Mouse (Mus musculus) neural tube, embryonic 14.5 days (tissue): ENCODE measurements around the gene Tnfaip6. TPM values are rescaled to one million over a fixed set of nuclear protein-coding genes. Genes with fewer than 3 reads are reported as not detected.

Experiments used
- ATAC-seq: fragments of 200-750 bp; cut with Nextera tagmentation; 2 replicates; pipeline ENCODE4 v1.8.0; 2017; ENCODE audit warnings: low read depth, mild to moderate bottlenecking, moderate TSS enrichment, moderate library complexity
- H3K27ac ChIP-seq: fragments of 300-500 bp; sonication (generic); 2 replicates; pipeline ENCODE4 v1.5.1; 2014; ENCODE audit warnings: low read depth, mild to moderate bottlenecking, control low read depth, low read length, moderate library complexity, mixed read lengths
- H3K27me3 ChIP-seq: fragments of 300-500 bp; sonication (generic); 2 replicates; pipeline ENCODE4 v1.6.1; 2014; ENCODE audit warnings: low read length; ENCODE audit not compliant: control insufficient read depth, insufficient read depth
- H3K36me3 ChIP-seq: fragments of 300-500 bp; sonication (generic); 2 replicates; pipeline ENCODE4 v1.6.1; 2014; ENCODE audit warnings: low read length, mixed read lengths; ENCODE audit not compliant: control insufficient read depth, insufficient read depth
- H3K4me1 ChIP-seq: fragments of 300-500 bp; sonication (generic); 2 replicates; pipeline ENCODE4 v1.6.1; 2014; ENCODE audit warnings: low read length; ENCODE audit not compliant: control insufficient read depth, insufficient read depth
- H3K4me2 ChIP-seq: fragments of 300-500 bp; sonication (generic); 2 replicates; pipeline ENCODE4 v1.6.1; 2014; ENCODE audit warnings: mild to moderate bottlenecking, low read depth, low read length, control low read depth
- H3K4me3 ChIP-seq: fragments of 300-500 bp; sonication (generic); 2 replicates; pipeline ENCODE4 v1.5.1; 2014; ENCODE audit warnings: low read depth, low read length, control low read depth, mixed read lengths
- H3K9ac ChIP-seq: fragments of 300-500 bp; sonication (generic); replicated peaks from 2 replicates; pipeline ENCODE4 v1.6.1; 2014; ENCODE audit warnings: low read depth, mild to moderate bottlenecking, control low read depth, low read length, mixed read lengths
- H3K9me3 ChIP-seq: fragments of 300-500 bp; sonication (generic); 2 replicates; pipeline ENCODE4 v1.6.1; 2016; ENCODE audit warnings: low read length; ENCODE audit not compliant: control insufficient read depth
- WGBS: fragments of 180-500 bp; shearing (Covaris S2); extraction: QIAGEN DNeasy Blood & Tissue Kit; methylation state at CpG from one replicate; pipeline ENCODE4 v1.1.7; 2014; 5-methylcytosine and 5-hydroxymethylcytosine counted together
- polyA plus RNA-seq: library from polyadenylated mRNA; unstranded; fragments of >200 nt; fragmentation: Nextera tagmentation; extraction: Ambion mirVana; gene quantifications from 2 replicates; pipeline ENCODE4 v1.2.1, GENCODE M21; 2014

Tnfaip6 gene
- polyA plus RNA-seq, 1 experiment from 2014 or later, result 3.6 TPM

DNA sequence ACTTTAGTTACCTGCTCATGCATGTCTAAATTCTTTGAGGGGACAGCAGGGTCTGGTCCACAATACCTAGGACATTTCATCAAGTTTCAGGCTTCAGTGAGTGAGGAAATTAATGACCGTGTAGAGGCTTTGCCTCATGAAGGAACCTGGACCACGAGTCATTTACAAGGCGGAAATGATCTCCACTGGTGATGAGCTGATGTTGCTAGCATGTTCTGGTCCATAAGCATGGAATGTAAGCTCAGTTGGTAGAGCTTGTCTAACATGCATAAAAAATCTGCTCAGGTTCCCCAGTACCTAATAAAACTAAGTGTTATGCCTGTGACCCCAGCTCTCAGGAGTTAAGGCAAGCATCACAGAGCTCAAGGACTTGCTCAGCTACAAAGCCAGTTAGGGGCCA is 4.3 kb downstream of the Tnfaip6 start:
- no peaks in the 10 kb centered on the region for H3K36me3 ChIP-seq
- H3K4me2 ChIP-seq, result no peak overlapping the region
- no peaks in the 10 kb centered on the region for H3K9me3 ChIP-seq
- WGBS, result 77% methylated on average over 3 of the region's 3 CpGs
- H3K9ac ChIP-seq, result no peak overlapping the region
- peaks cover under 1% of the 10 kb centered on the region; the same call in 1 of the 2 replicates for H3K4me1 ChIP-seq
- ATAC-seq, result no peak
- H3K27me3 ChIP-seq, result no peaks in the 10 kb centered on the region
- no peak overlapping the region for H3K4me3 ChIP-seq
- H3K27ac ChIP-seq, result no peak overlapping the region

DNA sequence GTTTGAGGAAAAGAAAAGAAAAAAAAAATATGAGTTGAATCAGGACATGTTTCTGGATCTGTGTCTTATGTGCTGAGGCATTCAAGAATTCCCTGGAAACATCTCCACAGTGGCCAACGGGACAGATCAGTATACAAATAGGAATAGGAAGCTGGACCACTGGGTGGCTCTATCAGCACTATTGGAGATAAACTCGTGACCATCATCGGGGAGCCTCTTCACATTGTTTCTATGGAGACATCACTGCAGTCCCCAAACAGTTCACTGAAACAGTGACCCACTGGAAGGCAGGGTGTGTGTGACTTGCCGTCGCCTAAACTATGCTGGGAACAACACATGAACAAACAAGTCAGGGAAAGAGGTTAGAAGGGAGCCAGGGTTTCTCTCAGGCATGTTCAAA is 4.9 kb downstream of the Tnfaip6 start:
- no peaks in the 10 kb centered on the region for H3K4me1 ChIP-seq
- ATAC-seq, result no peak
- no peaks in the 10 kb centered on the region for H3K9me3 ChIP-seq
- no peaks in the 10 kb centered on the region for H3K27me3 ChIP-seq
- no peak overlapping the region for H3K4me2 ChIP-seq
- H3K9ac ChIP-seq, result no peak overlapping the region
- no peak overlapping the region for H3K27ac ChIP-seq
- no peaks in the 10 kb centered on the region for H3K36me3 ChIP-seq
- H3K4me3 ChIP-seq, result no peak overlapping the region
- 66% methylated on average over 5 of the region's 5 CpGs for WGBS

DNA sequence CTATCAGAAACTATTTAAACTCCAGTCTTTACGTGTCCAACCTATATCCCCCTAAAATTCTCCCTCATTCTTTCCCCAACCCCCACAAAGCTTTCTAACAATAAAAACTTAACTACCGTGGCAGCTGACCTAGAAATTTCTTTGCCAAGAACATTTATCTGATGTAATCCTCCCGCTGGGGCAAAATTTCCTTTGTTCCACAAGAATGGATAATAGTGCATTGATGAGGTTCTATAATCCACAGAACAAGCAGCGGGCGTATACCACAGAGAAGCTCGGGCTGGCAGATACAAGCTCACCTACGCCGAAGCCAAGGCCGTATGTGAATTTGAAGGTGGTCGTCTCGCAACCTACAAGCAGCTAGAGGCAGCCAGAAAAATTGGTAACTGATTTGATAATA is 5.7 kb downstream of the Tnfaip6 start:
- ATAC-seq, result no peak
- Histone ChIP-seq H3K9ac (no peak overlapping the region), H3K27me3 (no peaks in the 10 kb centered on the region), H3K4me3 (no peak overlapping the region), H3K27ac (no peak overlapping the region), H3K9me3 (no peaks in the 10 kb centered on the region), H3K4me2 (no peak overlapping the region), H3K4me1 (no peaks in the 10 kb centered on the region), H3K36me3 (no peaks in the 10 kb centered on the region)
- whole genome bisulfite sequencing, result 81% methylated on average over 11 of the region's 11 CpGs

DNA sequence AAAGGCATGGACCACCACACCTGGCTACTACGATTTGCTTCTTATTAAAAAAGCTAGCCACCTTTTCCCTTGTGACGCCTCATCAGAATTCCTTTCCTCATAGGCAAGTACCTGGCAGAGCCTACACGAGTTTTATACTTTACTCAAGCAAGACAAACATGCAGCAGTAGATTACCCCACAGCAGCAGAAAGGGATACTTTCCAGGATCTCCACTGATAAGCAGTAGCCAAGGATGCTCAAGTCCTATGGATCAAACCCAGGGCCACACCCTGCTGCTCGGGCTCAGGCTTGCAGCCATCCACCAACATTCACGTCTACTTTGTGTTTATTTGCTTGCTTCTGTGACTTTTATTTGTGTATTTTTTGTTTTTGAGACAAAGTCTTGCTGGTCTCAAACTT is 8.2 kb downstream of the Tnfaip6 start:
- Histone ChIP-seq H3K36me3 (no peaks in the 10 kb centered on the region), H3K27me3 (no peaks in the 10 kb centered on the region), H3K9ac (no peak overlapping the region), H3K4me1 (no peaks in the 10 kb centered on the region), H3K4me3 (no peak overlapping the region), H3K27ac (no peak overlapping the region), H3K9me3 (no peaks in the 10 kb centered on the region), H3K4me2 (no peak overlapping the region)
- 88% methylated on average over 5 of the region's 5 CpGs for WGBS
- ATAC-seq, result no peak

DNA sequence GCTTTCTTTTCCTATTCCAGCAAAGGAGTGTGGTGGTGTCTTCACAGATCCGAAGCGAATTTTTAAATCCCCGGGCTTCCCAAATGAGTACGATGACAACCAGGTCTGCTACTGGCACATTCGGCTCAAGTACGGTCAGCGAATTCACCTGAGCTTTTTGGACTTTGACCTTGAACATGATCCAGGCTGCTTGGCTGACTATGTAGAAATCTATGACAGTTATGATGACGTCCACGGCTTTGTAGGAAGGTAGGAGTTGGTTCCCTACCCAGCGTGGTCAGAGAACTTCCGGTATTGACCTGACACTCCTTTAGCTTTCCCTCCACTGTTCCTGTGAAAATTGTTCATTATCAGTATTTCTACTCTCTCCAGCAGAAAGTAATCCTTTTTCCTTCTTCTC is 13.0 kb downstream of the Tnfaip6 start:
- Histone ChIP-seq H3K27me3 (no peaks in the 10 kb centered on the region), H3K27ac (no peak overlapping the region), H3K4me2 (no peak overlapping the region), H3K9ac (no peak overlapping the region), H3K4me1 (no peaks in the 10 kb centered on the region), H3K36me3 (no peaks in the 10 kb centered on the region), H3K9me3 (no peaks in the 10 kb centered on the region), H3K4me3 (no peak overlapping the region)
- 94% methylated on average over 11 of the region's 11 CpGs for WGBS
- ATAC-seq, result no peak

DNA sequence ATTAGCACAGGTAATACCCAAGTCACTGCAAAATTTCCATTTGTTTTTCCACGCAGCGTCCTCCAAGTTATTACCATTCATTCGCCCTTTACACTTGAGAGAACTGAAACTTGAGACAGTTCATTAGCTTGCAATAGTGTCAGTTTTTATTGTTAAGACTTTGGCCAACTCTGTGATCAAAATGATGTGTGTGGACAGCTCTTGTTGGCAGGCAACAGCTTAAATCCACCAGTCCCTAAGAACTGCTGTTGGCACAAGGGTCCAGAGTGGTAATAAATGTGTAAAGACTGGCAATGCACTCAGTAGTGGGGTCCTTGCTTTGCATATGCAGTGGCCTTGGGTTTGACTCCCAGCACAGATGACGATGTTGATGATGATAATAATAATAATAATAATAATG is 14.5 kb downstream of the Tnfaip6 start:
- H3K36me3 ChIP-seq, result no peaks in the 10 kb centered on the region
- no peak overlapping the region for H3K4me3 ChIP-seq
- WGBS, result 74% methylated on average over 4 of the region's 4 CpGs
- no peaks in the 10 kb centered on the region for H3K27me3 ChIP-seq
- no peak overlapping the region for H3K27ac ChIP-seq
- H3K4me1 ChIP-seq, result no peaks in the 10 kb centered on the region
- no peaks in the 10 kb centered on the region for H3K9me3 ChIP-seq
- H3K9ac ChIP-seq, result no peak overlapping the region
- ATAC-seq, result no peak
- no peak overlapping the region for H3K4me2 ChIP-seq

DNA sequence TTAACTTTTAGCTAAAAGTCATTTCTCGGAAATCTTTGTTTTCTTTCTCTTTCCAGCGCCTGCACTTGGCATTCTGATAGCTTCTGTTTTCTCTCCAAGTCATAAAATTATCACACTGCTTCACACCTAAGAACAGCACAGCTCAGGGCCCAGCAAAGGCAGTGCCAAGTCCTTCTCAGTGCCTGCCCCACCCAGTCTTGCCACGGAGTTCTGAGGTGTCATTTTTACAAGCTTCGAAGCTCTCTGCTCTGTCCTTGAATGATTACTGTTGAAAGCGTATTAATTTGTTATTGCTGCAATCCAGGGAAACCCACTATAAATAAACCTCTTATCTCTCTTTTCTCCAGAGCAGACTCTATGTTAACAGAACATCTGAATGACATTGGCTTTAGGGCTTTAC is 15.7 kb downstream of the Tnfaip6 start:
- no peak overlapping the region for H3K27ac ChIP-seq
- ATAC-seq, result no peak
- no peak overlapping the region for H3K4me3 ChIP-seq
- H3K4me1 ChIP-seq, result no peaks in the 10 kb centered on the region
- no peaks in the 10 kb centered on the region for H3K9me3 ChIP-seq
- WGBS, result 46% methylated on average over 5 of the region's 5 CpGs
- no peak overlapping the region for H3K4me2 ChIP-seq
- H3K27me3 ChIP-seq, result no peaks in the 10 kb centered on the region
- no peaks in the 10 kb centered on the region for H3K36me3 ChIP-seq
- no peak overlapping the region for H3K9ac ChIP-seq

DNA sequence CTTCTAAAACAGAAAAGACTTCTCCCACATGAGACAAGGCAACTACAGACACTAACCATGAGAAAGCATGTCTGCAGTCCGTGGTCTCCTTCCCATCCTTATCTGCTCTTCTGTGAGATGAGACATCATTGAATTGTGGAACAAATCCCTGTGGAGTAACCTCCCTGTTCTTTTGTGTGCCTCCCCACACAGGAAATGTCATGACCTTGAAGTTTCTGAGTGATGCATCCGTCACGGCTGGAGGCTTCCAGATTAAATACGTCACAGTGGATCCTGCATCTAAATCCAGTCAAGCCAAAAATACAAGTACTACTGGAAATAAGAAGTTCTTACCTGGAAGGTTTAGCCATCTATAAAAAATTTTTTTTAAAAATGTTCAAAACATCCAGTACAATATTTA is 17.8 kb downstream of the Tnfaip6 start:
- ATAC-seq, result no peak
- Histone ChIP-seq H3K27me3 (no peaks in the 10 kb centered on the region), H3K4me3 (no peak overlapping the region), H3K9ac (no peak overlapping the region), H3K4me1 (no peaks in the 10 kb centered on the region), H3K36me3 (no peaks in the 10 kb centered on the region), H3K9me3 (no peaks in the 10 kb centered on the region), H3K4me2 (no peak overlapping the region), H3K27ac (no peak overlapping the region)
- 29% methylated on average over 4 of the region's 4 CpGs for WGBS

DNA sequence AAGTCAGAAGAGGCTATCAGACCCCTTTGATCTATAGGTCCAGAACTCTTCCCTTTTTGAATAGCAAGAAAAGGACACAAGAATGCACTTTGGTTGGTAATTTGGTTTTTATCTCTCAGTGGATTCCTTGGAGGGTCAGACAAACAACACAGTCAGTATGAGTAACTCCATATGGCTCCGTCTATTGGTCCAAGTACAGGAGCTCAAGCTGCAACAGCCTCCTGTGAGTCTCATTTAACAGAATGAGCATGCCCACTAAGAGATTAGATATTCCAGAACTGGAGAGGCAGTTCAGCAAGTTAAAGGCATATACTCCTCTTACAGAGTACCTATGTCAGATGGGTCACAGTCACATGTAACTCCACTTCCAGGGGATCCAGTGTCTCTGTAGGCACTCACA is 19.3 kb downstream of the Tnfaip6 start:
- H3K9me3 ChIP-seq, result no peaks in the 10 kb centered on the region
- H3K9ac ChIP-seq, result no peak overlapping the region
- H3K36me3 ChIP-seq, result no peaks in the 10 kb centered on the region
- no peak overlapping the region for H3K4me3 ChIP-seq
- no peak for ATAC-seq
- H3K27me3 ChIP-seq, result no peaks in the 10 kb centered on the region
- H3K4me1 ChIP-seq, result no peaks in the 10 kb centered on the region
- no peak overlapping the region for H3K4me2 ChIP-seq
- no peak overlapping the region for H3K27ac ChIP-seq
- 62% methylated on average over 1 of the region's 1 CpGs for WGBS

DNA sequence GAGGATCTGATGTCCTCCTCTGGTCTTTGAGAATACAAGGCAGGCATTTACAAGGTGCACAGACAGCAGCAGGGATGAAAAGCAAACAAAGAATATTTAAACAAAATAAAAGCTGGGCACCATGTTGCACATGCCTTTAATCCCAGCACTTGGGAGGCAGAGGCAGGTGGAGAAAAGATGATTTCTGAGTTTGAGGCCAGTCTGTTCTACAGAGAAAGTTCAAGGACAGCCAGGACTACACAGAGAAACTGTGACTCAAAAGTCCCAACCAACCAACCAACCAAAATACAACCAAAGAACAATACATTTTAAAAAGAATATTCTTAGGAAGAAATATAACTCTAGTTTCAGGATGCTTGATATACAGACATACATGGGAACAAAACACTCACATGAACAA is 19.9 kb downstream of the Tnfaip6 start:
- no peak overlapping the region for H3K4me2 ChIP-seq
- H3K27ac ChIP-seq, result no peak overlapping the region
- no peak for ATAC-seq
- H3K4me3 ChIP-seq, result no peak overlapping the region
- no peak overlapping the region for H3K9ac ChIP-seq
- no peaks in the 10 kb centered on the region for H3K4me1 ChIP-seq
- H3K9me3 ChIP-seq, result no peaks in the 10 kb centered on the region
- no peaks in the 10 kb centered on the region for H3K27me3 ChIP-seq
- no peaks in the 10 kb centered on the region for H3K36me3 ChIP-seq
